Mouse (Mus musculus) inflammation-experienced regulatory T-cells, adult 6 months (primary cell): ENCODE measurements around the gene Tstd1. TPM values are rescaled to one million over a fixed set of nuclear protein-coding genes. Genes with fewer than 3 reads are reported as not detected.

Experiments
- ATAC-seq: one replicate; pipeline ENCODE4 v1.8.0; 2017
- polyA plus RNA-seq, 3 experiments: library from polyadenylated mRNA; unstranded; fragments of 100-300 nt; shearing (Covaris generic); gene quantifications; one replicate each; pipeline ENCODE4 v1.2.1; 2017

Tstd1 gene
- polyA plus RNA-seq, 3 experiments from 2014 or later = 9.8 to 17.9 (median 12.6) TPM

- no peak for ATAC-seq
Measured at GRCm38 (mm10) chr1:171419291-171419882, 715 bp downstream of the Tstd1 start.

- no peak for ATAC-seq
Measured at GRCm38 (mm10) chr1:171419905-171420304, 1.2 kb downstream of the Tstd1 start.

- ATAC-seq = no peak
Measured at GRCm38 (mm10) chr1:171422504-171423095, 3.9 kb downstream of the Tstd1 start.

GRCm38 (mm10) chr1:171424638-171425037 lies 6.0 kb downstream of the Tstd1 start:
- ATAC-seq = no peak

GRCm38 (mm10) chr1:171425126-171425525 lies 6.5 kb downstream of the Tstd1 start:
- ATAC-seq = no peak

- ATAC-seq = no peak
Measured at GRCm38 (mm10) chr1:171432158-171432557, 13.5 kb downstream of the Tstd1 start.

- no peak for ATAC-seq
Measured at GRCm38 (mm10) chr1:171435288-171435814, 16.7 kb downstream of the Tstd1 start.

GRCm38 (mm10) chr1:171435974-171436373 lies 17.3 kb downstream of the Tstd1 start:
- no peak for ATAC-seq

GRCm38 (mm10) chr1:171437264-171438013 lies 18.8 kb downstream of the Tstd1 start, which contains the start of gene F11r:
TSS of gene F11r (plus strand) at chr1:171437535.
- peak; percentile 96 for ATAC-seq

- ATAC-seq = no peak
Measured at GRCm38 (mm10) chr1:171438014-171438670, 19.5 kb downstream of the Tstd1 start.

- no peak for ATAC-seq
Measured at GRCm38 (mm10) chr1:171439072-171439471, 20.4 kb downstream of the Tstd1 start.

GRCm38 (mm10) chr1:171440025-171440725 lies 21.5 kb downstream of the Tstd1 start:
- no peak for ATAC-seq

GRCm38 (mm10) chr1:171441466-171442412 lies 23.1 kb downstream of the Tstd1 start:
- no peak for ATAC-seq

GRCm38 (mm10) chr1:171442413-171442760 lies 23.7 kb downstream of the Tstd1 start:
- no peak for ATAC-seq

- ATAC-seq = no peak
Measured at GRCm38 (mm10) chr1:171445050-171445449, 26.4 kb downstream of the Tstd1 start.

- ATAC-seq = no peak
Measured at GRCm38 (mm10) chr1:171446854-171447253, 28.2 kb downstream of the Tstd1 start.

GRCm38 (mm10) chr1:171447692-171448091 lies 29.0 kb downstream of the Tstd1 start:
- ATAC-seq = no peak

GRCm38 (mm10) chr1:171450062-171450461 lies 31.4 kb downstream of the Tstd1 start:
- no peak for ATAC-seq

GRCm38 (mm10) chr1:171451001-171451400 lies 32.3 kb downstream of the Tstd1 start:
- ATAC-seq = no peak

GRCm38 (mm10) chr1:171452522-171452921 lies 33.9 kb downstream of the Tstd1 start:
- ATAC-seq = no peak

GRCm38 (mm10) chr1:171452923-171453322 lies 34.3 kb downstream of the Tstd1 start:
- no peak for ATAC-seq
